Mouse (Mus musculus): ENCODE results near the gene Gm49358.

Gm49358 gene

GRCm38 (mm10) chr10:86763672-86764071, at the start of gene Gm49358:
Gene Gm49358 (plus strand): TSS chr10:86763972.
- DNase-seq (ENCODE audit: low spot score in 2 of 2): no peak

GRCm38 (mm10) chr10:86727548-86727980, 36.2 kb upstream of the Gm49358 start:
- DNase-seq (ENCODE audit: low spot score in 2 of 2): peak; percentile 87 to 88

- DNase-seq (ENCODE audit: low spot score in 2 of 2): no peak
Observed at GRCm38 (mm10) chr10:86728176-86728575, 35.6 kb upstream of the Gm49358 start.

- DNase-seq (ENCODE audit: low spot score in 2 of 2): peak; percentile 69 to 78
Observed at GRCm38 (mm10) chr10:86730823-86731499, 32.8 kb upstream of the Gm49358 start.

GRCm38 (mm10) chr10:86731500-86731863, 32.3 kb upstream of the Gm49358 start:
- no peak for DNase-seq (ENCODE audit: low spot score in 2 of 2)

- no peak for DNase-seq (ENCODE audit: low spot score in 2 of 2)
Observed at GRCm38 (mm10) chr10:86735036-86735435, 28.7 kb upstream of the Gm49358 start.

- DNase-seq (ENCODE audit: low spot score in 2 of 2): no peak
Observed at GRCm38 (mm10) chr10:86742918-86743317, 20.9 kb upstream of the Gm49358 start.

GRCm38 (mm10) chr10:86744306-86744705, 19.5 kb upstream of the Gm49358 start:
- no peak for DNase-seq (ENCODE audit: low spot score in 2 of 2)

GRCm38 (mm10) chr10:86755816-86756502, 7.8 kb upstream of the Gm49358 start:
- DNase-seq (ENCODE audit: low spot score in 2 of 2): no peak

- no peak for DNase-seq (ENCODE audit: low spot score in 2 of 2)
Observed at GRCm38 (mm10) chr10:86757724-86758123, 6.0 kb upstream of the Gm49358 start.

GRCm38 (mm10) chr10:86758211-86758610, 5.6 kb upstream of the Gm49358 start:
- DNase-seq (ENCODE audit: low spot score in 2 of 2): no peak

GRCm38 (mm10) chr10:86761236-86761635, 2.5 kb upstream of the Gm49358 start:
- no peak for DNase-seq (ENCODE audit: low spot score in 2 of 2)

GRCm38 (mm10) chr10:86761722-86762383, 1.9 kb upstream of the Gm49358 start:
- no peak for DNase-seq (ENCODE audit: low spot score in 2 of 2)

GRCm38 (mm10) chr10:86762384-86762730, 1.4 kb upstream of the Gm49358 start:
- DNase-seq (ENCODE audit: low spot score in 2 of 2): no peak

GRCm38 (mm10) chr10:86765344-86765966, 1.7 kb downstream of the Gm49358 start:
- DNase-seq (ENCODE audit: low spot score in 2 of 2): no peak

- no peak for DNase-seq (ENCODE audit: low spot score in 2 of 2)
Observed at GRCm38 (mm10) chr10:86769216-86769615, 5.4 kb downstream of the Gm49358 start.

- DNase-seq (ENCODE audit: low spot score in 2 of 2): no peak
Observed at GRCm38 (mm10) chr10:86769797-86770196, 6.0 kb downstream of the Gm49358 start.

GRCm38 (mm10) chr10:86771701-86772100, 7.9 kb downstream of the Gm49358 start:
- no peak for DNase-seq (ENCODE audit: low spot score in 2 of 2)

GRCm38 (mm10) chr10:86772231-86772631, 8.5 kb downstream of the Gm49358 start:
- peak in 1 of 2 experiments; percentile 5 for DNase-seq (ENCODE audit: low spot score in 2 of 2)

GRCm38 (mm10) chr10:86773360-86773759, 9.6 kb downstream of the Gm49358 start:
- DNase-seq (ENCODE audit: low spot score in 2 of 2): no peak

GRCm38 (mm10) chr10:86776281-86776680, 12.5 kb downstream of the Gm49358 start:
- DNase-seq (ENCODE audit: low spot score in 2 of 2): no peak

- DNase-seq (ENCODE audit: low spot score in 2 of 2): peak; percentile 12 to 14
Observed at GRCm38 (mm10) chr10:86777614-86778319, 14.0 kb downstream of the Gm49358 start.

All from spleen, postnatal 36 days (tissue).